Mouse (Mus musculus): ENCODE data around the gene Pdss2. TPM values are rescaled to one million over a fixed set of nuclear protein-coding genes. Genes with fewer than 3 reads are reported as not detected.
"Not testable (repeated sequence)": the region's sequence is repeated elsewhere in the genome, so short reads cannot be mapped to it uniquely, and the experiment has no call there.

Gene Pdss2
- total RNA-seq, 2 experiments from 2014 or later, result 15.4 to 16.2 TPM

DNA sequence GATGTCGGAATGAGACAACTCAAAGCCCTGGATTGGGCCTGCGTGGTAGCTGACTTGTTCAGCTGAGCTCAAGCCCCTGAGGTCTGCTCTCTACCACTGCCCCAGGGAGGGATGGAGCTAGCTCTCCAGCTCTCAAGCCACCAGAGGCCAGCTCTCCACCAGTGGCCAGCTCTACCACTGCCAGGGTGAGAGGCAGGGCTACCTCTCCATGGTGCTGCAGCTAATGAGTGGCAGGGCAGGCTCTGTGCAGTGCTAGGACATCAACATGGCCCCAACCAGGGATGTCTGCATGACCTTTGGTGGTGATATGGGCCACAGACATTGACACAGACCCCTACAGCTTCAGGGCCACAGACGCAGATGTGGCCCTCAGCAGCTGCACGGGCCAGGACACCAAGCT is 144.6 kb downstream of the Pdss2 start:
- no peak for DNase-seq (ENCODE audit: extremely low spot score in 1 of 2, low spot score in 1 of 2)

DNA sequence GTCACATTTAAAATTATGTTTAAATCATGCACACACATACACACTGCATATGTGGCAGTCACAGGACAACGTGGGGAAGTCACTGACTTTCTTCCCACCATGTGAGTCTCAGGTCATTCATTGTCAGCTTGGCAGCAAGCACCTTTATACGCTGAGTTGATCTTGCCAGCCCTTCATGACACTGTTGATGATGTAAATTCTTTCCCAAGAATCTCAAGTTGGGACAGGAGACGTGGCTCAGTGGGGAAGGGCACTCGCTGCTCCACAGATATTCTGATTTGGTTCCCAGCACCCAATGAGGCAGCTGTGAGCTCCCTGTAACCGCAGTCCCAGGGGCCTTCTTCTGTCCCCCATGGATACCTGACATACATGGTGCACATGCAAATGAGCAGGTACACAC is 147.3 kb downstream of the Pdss2 start:
- no peak for DNase-seq (ENCODE audit: extremely low spot score in 1 of 2, low spot score in 1 of 2)

DNA sequence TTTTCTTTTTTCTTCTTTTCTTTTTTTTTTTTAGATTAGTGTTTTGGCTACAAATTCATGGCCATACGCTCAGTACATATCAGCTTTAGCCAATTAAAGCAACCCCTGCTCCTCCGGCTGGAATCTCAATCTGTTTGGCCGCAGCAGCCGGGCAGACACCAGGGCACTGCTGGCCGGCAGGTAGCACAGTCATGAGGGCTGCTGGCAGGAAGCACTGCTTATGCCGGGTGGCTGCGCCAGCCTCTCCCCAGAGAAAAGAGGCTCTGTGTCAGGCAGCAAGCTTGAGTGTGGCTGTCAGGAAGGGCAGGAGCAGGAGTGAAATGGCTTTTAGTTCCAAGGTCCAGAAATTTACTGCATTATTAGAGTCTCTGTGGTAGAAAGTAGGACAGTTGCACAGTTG is 151.0 kb downstream of the Pdss2 start:
- DNase-seq (ENCODE audit: extremely low spot score in 1 of 2, low spot score in 1 of 2), result no peak

DNA sequence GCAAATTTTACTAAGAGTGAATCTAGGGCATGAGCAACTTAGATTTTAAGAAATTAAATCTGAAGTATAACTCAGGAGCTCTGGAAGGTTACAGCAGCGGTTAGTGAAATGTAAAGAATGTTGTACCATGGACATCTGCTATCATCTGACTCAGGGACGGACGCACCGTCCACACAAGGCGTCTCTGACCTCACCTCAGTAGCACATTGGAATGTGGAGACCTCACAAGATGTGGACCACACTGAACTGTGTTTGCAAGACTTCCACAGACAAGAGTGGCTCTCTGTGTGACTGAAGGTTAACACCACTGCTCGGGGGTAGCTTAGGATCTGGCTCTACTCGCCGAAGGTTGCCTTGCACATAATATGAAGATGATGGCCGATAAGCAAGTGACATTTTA is 151.7 kb downstream of the Pdss2 start:
- no peak for DNase-seq (ENCODE audit: extremely low spot score in 1 of 2, low spot score in 1 of 2)

DNA sequence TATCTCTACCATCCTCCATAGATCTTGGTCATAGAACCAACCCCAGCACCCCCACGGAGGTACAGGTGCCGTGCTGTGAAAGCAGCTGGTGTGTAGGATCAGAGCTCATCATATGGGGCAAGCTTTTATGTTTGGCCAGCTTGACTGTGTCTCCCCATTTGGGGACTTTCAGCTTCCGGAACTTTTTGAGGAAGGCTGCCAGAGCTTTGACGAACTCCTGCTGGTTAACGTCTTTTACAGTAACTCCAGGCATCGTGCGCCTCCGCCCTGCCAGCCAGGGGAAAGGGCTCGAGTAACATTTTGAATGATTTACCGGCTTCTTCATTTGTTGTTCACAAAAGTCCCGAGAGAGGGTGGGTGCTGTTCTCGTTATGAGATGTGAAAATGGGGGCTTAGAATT is 152.4 kb downstream of the Pdss2 start:
- DNase-seq (ENCODE audit: extremely low spot score in 1 of 2, low spot score in 1 of 2), result no peak

DNA sequence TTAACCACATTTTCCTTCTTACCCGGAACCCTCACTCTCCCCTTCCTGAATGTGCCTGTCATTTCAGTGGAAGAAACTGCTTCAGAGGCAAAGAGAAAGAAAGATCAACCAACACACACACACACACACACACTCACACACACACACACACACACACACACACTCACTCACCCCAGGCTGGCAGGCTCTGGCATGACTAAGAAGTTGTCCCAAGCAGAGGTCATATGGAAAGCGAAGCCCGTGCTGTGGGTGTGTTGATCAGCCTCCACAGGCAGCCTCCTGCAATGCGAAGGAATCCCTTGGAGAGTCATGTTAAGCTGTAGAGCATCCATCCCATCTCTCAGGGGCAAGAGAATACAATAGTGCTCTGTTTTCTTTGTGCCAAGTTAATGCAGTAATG is 154.0 kb downstream of the Pdss2 start:
- no peak for DNase-seq (ENCODE audit: extremely low spot score in 1 of 2, low spot score in 1 of 2)

DNA sequence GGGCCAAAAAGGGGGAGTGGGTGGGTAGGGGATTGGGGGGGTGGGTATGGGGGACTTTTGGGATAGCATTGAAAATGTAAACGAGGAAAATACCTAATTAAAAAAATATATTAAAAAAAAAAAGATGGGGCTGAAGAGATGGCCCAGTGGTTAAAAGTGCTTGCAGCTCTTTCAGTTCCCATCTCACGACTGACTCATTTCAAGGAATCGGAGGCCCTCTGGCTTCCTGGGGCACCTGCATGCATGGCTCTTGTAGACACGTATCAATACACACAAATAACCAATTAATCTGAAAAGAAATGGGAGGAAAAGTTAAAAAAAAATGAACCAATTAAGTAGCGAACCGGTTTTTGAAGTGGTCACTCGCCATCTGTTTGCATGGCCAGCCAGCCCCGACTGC is 155.5 kb downstream of the Pdss2 start:
- DNase-seq (ENCODE audit: extremely low spot score in 1 of 2, low spot score in 1 of 2), result no peak

DNA sequence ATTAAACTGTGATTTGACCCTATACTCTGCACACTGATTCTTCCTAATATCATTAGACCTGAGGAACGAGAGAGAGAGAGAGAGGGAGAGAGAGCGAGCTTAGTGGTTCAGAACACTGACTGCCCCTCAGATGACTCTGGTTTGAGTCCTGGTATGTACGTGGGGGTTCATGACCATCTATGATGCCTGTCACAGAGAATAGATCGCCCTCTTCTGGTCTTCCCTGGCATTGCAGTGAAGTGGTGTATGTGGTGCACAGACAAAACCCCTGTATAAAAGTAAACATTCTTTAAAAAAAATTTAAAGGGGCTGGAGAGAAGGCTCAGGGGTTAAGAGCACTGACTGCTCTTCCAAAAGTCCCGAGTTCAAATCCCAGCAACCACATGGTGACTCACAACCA is 157.0 kb downstream of the Pdss2 start:
- DNase-seq (ENCODE audit: extremely low spot score in 1 of 2, low spot score in 1 of 2), result peak; percentile 28 to 64

DNA sequence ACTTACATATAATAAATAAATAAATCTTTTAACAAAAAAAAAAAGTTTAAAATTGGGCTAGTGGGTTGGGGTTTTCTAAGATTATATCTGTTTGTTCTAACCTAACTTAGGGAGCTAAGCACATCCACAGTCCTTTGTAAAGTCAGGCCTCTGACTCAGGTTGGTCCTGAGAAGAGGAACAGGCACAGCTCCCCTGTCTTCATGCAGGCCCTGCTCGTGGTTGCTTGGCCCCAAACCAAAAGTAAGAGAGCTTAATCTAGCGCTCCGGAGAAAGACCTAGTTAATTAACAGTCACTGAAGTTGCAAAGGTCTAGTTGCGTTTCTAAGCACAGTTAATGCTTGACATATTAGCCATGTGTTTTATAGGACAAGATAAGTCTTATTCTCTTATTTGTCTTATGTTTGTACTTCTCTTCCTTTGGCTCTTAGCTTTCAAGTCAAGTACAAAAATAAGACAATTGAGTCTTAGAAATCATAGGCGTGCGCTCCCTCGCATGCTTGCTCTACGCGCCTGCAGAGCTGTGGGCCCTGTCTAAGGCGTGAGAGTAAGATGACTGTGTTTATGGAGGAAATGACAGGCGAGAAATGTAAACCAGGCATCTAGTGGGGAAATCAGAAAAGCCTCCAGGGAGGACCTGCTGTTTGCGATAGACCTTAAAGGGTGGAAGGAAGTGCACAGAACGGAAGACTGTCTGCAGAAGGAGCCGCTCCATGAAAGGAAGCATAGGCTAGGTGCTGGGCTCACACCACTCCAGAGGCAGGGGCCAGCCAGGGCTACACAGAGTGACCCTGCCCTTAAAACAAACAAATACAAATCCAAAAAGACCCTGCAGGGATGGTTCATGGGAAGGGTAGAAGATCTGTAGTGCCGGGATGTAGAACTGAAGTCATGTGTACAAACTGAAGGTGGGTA is 157.7 kb downstream of the Pdss2 start:
- DNase-seq (ENCODE audit: extremely low spot score in 1 of 2, low spot score in 1 of 2), result no peak

DNA sequence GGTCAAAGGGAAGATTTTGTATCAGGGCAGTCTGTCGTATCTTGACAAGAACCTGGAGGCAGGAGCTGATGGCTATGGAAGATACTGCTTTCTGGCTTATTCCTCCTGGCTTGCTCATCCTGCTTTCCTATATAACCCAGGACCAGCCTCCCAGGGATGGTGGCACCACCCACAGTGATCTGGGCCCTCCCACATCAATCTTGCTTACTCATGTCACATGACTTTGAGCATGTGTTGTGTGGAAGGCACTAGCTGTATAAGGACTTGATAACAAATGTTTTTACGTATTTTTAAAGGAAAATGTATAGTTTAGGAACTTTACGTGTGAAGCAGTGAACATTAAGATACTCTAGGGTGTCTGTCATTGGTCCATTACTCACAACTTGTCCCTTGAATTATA is 161.4 kb downstream of the Pdss2 start:
- DNase-seq (ENCODE audit: extremely low spot score in 1 of 2, low spot score in 1 of 2), result no peak

DNA sequence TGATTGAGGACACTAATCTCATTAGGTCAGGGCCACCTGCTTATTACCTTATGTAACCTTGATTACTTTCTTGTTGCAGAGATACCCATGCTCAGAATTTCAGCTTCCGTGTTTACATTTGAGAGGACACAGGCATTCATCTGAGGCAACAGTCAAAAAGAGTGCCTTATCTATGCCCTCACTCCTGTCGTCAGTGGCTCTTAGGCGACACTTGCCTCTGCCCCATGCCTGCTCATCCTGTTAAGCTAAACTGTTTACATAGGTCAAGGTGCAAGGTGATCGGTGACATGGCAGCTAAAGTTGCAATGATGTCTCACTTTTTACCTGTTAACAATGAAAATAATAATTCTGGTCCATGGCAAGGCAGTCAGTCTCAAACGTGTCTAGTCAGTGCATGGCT is 163.3 kb downstream of the Pdss2 start:
- no peak for DNase-seq (ENCODE audit: extremely low spot score in 1 of 2, low spot score in 1 of 2)

DNA sequence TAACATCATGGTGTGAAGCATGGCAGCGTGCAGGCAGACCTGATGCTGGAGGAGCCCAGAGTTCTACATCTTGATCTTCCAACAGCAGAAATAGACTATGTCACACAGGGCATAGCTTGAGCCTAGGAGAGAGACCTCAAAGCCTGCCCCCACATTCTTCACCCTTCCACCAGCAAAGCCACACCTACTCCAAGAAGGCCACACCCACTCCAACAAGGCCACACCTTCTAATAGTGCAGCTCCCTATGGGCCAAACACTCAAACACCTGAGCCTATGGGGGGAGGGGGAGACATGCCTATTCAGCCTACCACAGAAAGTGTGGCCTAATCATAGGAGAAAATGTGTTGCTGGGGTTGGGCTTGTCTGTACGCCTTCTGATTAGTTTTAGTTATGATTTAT is 171.6 kb downstream of the Pdss2 start:
- no peak for DNase-seq (ENCODE audit: extremely low spot score in 1 of 2, low spot score in 1 of 2)

DNA sequence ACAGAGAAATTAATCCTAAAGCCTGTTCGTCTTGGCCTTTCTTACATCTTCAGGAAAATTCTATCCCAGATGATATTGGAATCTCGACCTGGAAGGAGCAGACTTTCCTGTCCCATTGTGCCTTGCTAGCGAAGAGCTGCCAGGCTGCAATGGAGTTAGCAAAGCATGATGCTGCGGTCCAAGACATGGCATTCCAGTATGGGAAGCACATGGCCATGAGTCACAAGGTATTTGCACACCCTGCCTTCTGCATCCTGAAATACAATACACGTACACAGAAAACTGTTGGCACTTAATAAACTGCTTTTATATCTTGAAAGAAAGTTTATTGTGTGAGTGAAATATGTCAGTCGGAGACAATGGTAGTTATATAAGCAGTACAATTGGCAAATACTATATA is 172.5 kb downstream of the Pdss2 start:
- no peak for DNase-seq (ENCODE audit: extremely low spot score in 1 of 2, low spot score in 1 of 2)

DNA sequence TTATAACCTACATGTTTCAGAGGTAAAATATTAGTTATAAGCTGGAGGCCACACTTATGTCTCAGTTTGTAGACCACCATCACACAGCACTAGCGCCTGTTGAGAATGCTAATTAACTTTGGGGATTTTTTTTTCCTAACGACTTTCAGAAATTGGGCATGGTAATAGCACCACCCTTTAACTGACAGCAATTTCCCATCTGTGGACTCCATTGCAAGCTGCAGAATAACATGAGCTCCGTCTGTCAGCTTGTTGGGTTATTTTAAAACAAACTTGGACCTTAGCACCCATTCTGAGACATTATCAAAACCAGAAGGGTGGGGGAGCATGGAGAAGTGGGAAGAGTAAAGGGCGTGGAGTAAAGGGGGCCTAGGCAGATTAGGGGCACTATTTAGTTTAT is 174.5 kb downstream of the Pdss2 start:
- no peak for DNase-seq (ENCODE audit: extremely low spot score in 1 of 2, low spot score in 1 of 2)

DNA sequence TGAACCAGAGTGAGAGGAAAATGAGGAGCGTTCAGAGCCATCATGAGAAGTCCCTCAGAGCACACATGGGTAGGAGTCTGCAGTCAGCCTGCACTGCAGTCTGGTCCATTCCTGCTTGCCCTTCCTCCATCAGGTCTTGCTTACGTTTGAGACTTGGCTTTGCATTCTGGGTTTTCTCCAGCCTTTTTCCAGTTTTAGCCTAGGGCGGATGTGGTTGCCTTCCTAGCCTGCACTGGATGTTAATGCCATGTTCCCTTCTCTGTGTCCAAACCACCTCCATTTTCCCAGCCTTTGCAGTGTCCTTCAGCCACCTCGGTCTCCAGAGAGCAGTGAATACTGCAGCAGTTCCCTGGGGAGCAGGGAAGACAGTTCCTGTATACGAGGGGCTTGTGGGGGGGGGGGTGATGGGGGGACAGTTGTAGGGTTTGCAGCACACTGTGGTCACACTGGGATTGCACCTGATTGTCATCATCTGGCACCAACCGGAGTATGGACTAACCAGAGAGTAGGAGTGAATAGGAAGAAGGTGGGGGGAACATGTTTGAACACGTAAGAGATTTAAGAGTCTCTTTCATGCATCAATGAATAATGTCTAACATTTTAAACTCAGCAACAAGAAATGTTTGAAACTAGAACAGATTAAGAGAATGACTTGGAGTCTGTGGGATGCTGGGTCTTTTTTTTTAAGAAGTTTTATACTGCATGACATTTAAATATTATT is 178.5 kb downstream of the Pdss2 start:
- no peak for DNase-seq (ENCODE audit: extremely low spot score in 1 of 2, low spot score in 1 of 2)

DNA sequence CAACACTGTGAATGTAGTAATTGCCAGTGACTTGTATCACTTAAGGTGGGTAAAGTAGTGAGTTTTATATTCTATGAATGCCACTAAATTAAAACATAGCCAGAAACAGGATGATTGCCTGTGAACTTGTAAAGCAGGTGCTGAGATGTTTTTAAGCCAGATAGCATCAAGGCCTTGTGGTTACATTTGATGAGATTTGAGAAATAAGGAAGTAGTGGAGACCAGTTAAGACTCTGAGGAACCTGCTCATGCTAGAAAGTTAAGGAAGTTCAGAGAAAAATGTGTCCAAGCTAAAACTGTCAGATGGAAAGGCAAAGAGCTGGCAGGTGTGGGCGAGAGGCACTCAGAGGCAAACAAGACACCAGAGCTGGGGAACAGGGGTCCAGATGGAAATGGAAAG is 184.8 kb downstream of the Pdss2 start:
- no peak for DNase-seq (ENCODE audit: extremely low spot score in 1 of 2, low spot score in 1 of 2)

DNA sequence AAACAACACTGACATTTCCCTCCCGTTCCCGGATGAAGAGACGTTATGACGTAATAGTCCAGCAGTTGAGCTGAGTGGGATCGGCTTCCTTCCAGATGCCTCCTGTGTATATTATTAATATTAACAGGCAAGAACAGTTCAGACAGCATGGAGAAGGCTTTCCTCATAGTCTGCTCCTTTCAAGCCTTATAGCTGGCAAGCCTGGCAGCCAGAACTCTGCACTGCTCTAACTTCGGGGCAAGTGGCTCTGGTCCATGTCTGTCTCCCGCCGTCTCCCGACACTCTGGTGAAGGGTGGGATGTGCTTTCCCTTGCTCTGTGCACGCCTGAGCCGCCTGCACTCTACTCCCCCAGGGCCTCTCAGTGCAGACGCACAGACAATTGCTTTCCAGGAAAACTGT is 185.6 kb downstream of the Pdss2 start:
- DNase-seq (ENCODE audit: extremely low spot score in 1 of 2, low spot score in 1 of 2), result no peak

DNA sequence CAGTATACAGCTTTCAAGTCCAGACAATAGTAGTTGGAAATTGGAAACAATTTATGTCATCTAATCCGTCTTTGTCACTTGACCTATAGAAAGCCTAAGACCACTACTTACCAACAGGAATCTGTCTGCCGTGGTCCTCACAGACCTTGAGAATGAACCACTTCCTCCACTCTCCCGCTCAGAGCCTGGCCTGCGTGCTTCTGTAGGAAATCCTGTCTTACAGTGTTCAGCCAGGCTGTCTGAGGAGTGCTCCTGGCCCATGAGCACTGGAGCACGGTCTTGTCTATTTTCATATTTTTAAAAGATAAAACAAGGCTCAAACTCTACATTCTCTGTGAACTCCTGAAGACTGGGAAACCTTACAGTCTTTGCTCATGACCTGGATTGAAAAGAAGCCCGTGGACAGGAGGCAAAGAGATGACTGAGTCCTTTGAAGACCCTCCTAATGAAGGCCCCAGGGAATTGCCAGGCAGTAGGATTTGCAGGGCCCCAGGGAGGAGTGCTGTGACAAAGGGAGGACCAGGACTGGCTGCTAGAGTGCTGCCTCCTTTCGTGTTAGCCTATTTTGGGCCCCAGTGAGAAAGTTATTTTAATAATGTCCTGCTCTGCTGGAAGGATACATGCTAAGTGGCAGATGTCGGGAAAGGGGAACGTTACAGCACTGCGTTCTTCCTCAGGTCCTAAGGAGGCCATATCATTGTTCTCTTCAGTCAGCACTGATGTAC is 188.4 kb downstream of the Pdss2 start:
- DNase-seq (ENCODE audit: extremely low spot score in 1 of 2, low spot score in 1 of 2), result no peak

DNA sequence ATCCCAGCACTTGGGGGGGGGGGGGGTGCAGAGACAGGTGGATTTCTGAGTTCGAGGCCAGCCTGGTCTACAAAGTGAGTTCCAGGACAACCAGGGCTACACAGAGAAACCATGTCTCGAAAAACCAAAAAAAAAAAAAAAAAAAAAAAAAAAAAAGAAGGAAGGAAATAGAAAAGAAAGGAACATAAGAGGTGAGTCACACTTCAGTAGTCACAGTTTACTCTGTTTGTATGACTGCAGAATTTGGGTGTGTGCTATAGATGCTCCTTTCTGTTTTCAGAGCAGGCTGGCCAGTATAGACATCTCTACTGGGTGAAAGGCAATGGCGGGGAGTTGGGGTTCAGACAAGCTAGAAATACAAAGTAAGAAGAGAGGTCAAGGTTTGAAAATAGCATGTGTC is 189.9 kb downstream of the Pdss2 start:
- DNase-seq (ENCODE audit: extremely low spot score in 1 of 2, low spot score in 1 of 2), result not testable (repeated sequence)

DNA sequence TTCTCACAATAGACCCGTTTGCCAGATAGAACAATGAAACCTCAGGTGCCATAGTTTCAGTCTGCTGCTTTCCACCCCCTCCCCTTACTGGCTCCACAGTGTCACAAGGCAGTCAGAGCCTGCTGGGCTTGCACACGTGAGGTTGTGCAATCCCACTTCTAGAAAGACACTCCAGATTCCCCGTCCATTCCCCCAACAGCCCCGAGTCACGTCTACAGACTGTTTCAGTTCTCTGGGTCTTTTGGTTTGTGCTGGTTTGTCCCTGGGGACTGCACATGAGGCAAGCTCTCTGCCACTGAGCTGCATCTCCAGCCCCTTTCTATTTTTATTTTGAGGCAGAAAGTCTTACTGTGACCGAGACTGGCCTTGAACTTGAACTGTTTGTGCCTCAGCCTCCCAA is 196.1 kb downstream of the Pdss2 start:
- DNase-seq (ENCODE audit: extremely low spot score in 1 of 2, low spot score in 1 of 2), result no peak
